Mouse (Mus musculus): ENCODE results near the gene Zfyve1.

Zfyve1 gene

DNA sequence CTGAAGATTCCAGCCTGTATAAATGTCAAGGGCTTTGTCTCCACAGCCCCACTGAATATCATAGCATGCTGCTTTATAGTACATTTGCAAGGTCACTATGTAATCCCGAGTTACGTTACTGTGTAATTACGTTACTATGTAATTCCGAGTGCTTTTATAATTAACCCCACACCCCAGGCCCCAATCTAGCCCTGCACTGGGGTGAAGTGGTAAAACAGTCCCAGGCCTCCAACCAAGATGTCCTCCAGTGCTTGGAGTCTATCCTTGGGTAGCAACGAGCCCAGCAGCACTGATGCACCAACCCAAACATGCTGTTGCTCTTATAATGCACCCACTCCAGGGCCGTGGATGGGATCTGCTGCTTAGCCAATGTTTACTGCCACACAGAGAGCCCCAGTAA lies 74.0 kb downstream of the Zfyve1 start:
- DNase-seq (ENCODE audit: inconsistent ontology term) = no peak

DNA sequence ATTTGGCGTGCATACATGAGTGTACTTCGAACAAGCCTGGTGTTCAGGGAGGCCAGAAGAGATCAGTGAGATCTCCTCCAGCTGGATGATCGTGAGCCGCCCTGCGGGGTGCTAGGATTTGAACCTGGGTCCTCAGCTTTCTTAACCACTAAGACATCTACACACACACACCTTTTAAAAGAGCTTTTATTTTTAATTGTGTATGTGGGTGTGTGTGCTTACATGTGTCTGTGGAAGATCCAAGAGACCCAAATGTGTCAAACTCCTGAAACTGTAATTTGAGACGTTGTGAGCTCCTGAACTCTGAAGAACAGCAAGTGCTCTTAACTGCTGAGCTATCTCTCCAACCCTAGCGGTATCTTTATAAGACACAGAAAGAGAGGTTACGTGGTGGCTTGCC lies 75.9 kb downstream of the Zfyve1 start:
- DNase-seq (ENCODE audit: inconsistent ontology term) = no peak

DNA sequence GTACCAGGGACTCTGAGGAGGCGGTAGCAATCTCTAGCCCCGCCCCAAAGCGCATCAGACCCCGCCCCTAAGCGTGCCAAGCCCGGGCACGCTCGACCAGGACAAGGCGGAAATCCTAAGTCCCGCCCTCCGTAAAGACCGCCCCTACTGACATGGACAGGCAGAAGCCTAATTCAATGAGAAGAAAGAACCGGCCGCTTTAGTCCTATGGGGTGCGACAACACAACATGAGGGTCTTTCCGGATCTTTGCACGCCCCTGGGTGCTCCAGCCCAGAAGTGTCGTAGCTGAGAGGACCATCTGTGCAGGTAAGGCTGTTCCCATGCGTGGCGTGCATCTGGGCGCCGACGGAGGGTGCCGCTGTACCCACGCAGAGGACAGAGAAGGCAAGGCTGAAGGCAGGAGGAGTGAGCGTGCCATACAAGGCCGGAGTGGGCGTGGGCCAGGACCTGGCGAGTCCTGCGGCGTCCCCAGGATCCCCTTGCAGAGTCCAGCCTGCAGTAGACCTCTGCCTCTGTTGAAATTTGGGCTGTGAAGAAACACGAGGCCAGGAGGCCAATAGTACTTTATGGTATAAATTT lies 76.6 kb downstream of the Zfyve1 start, which contains the start of gene Dcaf4:
Gene Dcaf4, plus strand, starts transcription at position 156 of the 580 bp plus-strand sequence.
- peak; percentile 94 for DNase-seq (ENCODE audit: inconsistent ontology term)

DNA sequence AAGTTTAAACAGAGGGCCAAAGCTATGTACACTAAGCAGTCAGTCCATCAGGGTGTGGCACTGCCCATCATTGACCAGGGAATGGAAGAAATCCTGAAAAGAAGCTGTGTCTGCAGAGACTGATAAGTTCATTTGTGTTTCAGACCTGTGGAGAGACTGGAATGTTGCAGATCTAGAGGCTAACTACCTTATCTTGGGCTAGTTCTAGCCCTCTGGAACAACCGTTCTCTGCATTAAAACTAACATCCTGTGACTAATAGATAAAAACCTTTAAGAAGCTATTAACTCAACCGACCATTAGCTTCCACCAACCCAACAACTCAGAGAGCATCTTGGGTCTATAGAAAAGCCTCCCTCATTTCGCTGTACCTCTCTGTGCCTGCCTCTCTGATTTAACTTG lies 79.4 kb downstream of the Zfyve1 start:
- DNase-seq (ENCODE audit: inconsistent ontology term) = no peak

DNA sequence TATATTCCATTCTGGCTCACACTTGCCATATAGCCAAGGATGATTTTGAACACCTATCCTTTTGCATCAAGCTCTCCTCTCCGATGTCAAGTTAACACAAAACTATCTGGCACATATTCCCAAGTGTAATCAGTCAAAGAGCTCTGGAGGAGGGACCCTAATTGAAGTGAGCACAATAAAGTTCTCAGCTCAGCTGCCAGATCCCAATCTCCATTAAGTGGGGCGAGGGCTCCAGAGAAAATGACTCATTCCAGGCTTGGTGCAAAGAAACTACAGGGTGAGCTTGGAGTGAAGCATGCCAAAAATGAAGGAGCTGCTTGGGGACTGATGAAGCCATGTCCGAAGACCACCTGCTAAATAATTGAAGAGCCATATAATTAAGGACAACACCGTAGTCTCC lies 82.8 kb downstream of the Zfyve1 start:
- peak; percentile 71 for DNase-seq (ENCODE audit: inconsistent ontology term)

DNA sequence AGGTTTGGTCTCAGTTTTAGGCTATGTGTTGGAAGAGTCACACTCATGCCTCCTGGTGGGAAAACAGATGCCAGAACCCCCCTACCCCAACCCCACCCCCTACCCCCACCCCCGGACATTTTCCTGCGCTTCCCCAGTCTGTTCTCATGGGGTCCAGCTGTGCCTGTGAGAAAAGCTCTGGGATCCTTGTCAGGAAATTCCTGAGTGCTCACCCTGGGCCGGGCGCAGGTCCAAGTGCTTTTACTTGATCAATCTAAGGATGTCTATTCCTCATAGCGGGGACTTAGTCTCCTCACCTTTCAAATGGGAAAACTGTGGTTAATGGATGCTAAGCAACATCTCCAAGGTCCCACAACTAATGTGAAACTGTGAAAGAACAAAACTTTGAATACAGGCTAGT lies 83.8 kb downstream of the Zfyve1 start:
- DNase-seq (ENCODE audit: inconsistent ontology term) = peak; percentile 78

DNA sequence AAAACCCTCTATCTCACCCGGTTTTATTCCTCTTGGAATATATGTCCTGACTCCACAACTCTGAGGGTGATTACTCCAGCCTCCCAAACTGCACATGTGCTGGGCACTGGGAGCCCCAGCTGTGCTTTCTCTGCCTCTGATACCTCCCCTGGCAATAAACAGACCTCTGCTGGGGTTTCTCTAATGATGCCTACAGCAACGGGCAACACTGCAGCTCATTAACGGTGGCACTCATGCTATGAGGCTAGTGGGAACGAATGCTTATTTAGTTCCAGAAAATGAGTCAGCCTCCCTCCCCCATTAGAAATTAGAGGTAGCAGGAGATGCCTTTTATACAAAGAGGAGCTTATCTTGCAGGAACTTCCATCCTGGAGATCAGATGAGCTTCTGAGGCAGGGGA lies 84.2 kb downstream of the Zfyve1 start:
- peak; percentile 87 for DNase-seq (ENCODE audit: inconsistent ontology term)

DNA sequence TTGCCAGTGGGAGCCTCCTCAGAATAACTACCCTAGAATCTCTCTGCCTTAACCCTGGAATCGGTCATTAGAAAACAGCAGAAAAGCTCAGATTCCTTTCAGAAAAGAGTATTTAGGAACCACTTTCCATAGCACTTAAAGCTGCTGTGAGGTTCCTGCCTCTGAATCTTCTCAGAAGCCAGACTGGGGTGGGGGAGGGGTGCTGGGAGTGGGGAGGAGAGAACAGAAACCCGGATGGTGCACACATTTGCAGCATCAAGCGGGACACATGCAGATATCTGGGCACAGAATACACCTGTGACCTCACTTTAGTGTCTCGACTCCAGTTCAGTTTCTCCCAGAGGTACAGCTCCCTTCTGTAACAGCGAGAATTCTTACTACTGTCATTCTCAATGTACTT lies 86.4 kb downstream of the Zfyve1 start:
- no peak for DNase-seq (ENCODE audit: inconsistent ontology term)

DNA sequence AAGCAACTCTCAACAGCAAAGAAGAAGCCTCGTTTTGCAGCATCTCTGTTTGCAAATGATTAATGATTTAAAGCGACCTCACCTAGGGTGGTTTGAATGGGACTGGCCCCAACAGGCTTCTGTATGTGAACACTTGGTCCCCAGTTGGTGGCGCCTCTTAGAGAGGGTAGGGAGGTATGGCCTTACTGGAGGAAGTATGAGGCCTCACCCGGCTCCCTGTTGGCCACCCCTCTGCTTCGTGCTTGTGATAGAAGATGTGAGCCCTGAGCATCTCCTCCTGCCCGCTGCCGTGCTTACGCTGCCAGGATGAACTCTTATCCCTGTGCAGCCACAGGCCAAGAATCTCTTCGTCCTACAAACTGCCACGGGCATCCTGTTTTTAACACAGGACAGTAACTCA lies 90.5 kb downstream of the Zfyve1 start:
- DNase-seq (ENCODE audit: inconsistent ontology term) = no peak

DNA sequence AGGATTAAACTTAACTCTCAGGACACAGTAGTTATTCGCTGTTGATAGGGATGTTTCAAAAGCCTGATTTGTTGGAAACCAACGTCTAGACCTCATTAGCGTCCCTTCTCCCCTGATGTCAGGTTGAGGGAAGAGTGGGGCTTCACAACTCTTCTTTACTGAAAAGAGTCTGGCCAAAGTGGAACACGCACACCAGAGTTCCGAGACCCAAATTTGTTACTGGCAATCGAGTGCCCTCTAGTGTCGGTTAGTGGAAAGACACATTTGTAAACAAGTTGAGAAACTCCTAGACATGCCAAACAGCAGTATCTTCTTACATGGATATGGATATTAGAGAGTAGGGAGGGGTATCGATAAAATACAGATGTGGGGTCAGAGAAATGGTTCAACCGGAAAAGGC lies 94.8 kb downstream of the Zfyve1 start:
- DNase-seq (ENCODE audit: inconsistent ontology term) = peak; percentile 78

DNA sequence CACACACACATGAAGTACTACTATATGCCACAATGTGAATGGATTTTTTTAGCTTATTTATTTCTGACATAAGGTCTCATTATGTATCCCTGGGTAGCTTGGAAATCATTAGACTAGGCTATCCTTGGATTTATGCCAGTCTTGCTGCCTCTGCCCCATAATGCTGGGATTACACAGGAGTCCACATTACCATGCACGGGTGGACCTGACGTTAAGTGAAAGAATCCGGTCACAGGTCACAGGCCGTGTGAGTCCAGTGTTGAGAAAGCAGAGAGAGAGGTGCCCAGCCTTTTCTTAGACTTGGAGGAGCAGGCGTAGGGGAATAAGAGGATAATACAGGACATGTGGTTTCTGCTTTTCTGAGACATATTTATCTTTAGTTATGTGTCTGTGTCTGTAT lies 97.8 kb downstream of the Zfyve1 start:
- DNase-seq (ENCODE audit: inconsistent ontology term) = no peak

DNA sequence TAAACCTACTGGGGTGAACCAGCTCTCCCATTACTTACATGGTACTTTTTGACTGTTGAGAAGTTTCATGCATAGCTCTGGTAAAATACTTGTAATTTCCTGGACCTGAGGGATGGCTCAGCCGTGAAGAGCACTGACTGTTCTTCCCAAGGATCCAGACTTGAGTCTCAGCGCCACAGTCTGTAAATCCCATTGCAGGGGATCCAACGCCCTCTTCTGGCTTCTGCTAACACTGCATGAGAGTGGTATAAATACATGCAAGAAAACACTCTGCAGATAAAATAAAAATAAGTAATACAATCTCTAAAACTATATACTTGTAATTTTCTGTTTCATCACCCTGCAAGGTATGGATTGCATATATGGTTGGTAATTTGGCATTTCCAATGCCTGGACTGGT lies 99.1 kb downstream of the Zfyve1 start:
- DNase-seq (ENCODE audit: inconsistent ontology term) = no peak

DNA sequence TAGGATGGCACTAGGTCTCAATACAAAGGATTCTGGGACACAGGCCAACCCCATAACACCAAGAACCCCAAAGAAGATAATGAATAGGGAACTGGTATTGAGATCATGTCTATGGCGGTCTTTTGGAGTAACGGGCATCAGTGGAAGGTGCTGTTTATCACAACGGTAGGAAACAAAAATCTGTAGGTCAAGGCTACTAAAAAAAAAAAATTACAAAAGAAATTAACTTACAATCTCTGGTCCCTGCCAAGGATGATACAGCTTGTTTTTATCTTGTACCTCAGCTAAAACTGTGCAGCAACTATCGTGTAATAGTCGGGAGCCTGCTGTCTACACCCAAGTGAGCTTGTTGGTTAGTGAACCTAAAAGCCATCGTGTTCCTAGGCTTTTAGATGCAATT lies 100.3 kb downstream of the Zfyve1 start:
- DNase-seq (ENCODE audit: inconsistent ontology term) = no peak
